Mouse (Mus musculus): ENCODE data around the gene Trim34a. TPM values are rescaled to one million over a fixed set of nuclear protein-coding genes. Genes with fewer than 3 reads are reported as not detected.

Gene Trim34a
- 10 to 100 TPM; 13.9 to 19.6 TPM for total RNA-seq (2023)

DNA sequence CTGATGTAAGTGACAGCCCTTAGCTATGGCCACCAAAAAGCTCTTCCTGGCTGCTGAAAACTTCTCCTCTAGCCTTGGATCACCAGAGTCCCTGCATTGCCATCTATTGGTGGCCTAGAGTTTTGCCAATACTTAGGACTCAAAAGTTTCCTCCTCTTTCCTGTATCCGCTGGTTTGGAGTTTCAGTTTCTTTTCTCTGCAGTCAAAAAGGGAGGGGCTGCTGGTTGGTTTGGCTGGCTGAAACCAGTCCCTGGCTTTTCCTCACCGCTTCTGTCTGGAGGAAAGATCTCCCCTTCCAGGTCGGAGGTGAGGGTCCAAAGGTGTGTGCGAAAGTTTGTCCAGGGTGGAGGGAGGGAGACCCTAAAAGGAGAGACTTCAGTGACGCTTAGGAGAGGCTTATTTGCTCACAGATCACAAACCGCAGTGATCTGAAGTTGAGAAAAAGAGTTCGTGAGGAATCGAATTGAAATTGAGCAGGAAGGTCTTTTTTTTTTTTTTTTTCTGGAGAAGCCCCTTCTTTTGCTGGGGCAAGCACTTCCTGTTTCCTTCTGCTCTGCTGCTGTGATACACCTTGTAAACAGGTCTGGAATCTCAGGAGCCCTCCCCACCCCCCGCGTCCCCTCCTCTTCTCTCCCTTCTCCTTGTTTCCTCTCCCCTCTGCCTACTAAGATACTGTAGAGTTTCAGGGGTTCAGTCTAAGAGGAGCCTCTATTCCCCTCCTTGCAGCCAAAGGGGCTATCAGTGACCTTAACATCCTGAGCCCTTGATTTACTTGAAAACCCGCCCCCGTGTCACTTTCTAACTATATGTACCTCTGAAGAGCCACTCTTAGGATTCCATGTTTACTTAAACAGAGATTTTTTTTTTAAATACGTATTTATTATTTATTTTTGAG, at the start of gene Trim34a:
Trim34a (plus strand) TSS at position 171 of the 895 bp plus-strand sequence.

GRCm38 (mm10) chr7:104195885-104196284, 48.4 kb upstream of the Trim34a start, which contains the start of gene Olfr649:
Olfr649 (minus strand) TSS chr7:104195985.

DNA sequence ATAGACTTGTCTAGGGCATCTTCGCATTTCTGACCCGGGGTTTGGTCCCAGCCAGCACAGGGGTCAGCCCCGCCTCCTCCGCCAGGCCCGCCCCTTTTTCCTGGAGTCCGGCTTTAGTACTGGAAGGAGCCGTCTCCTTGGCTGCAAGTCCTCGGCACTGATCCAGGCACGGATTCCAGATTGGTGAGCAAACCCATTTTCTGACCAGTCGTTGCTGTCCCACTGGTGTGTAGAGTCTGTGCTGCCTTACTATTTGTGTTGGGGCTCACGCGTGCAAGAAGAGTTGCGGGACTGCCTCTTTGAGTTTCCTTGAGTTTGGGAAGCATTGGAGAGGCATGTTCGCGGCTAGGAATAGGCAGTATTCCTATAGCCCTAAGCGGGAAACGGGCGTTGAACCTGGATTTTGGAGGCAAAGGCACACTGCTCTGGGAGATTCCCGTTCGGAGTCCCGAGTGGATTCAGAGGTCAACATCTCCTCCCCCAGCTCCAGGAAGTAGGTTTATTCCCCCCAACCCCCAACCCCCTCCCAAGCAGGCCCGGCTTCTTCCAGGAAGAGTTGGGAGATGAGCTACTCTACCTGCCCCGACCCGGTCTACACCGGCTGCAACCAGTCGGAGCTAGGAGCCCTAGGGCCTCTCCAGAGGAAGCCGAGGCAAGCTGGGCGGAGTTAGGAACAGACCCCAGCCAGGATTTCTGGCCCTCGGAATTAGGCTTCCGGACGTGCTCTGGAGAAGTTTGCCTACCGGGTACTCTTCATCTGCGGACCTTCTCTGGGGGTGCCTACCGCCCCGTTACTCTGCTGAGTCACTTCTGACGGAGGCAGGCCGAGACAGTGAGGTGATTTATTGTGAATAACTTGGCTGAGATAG, 25.3 kb upstream of the Trim34a start, which contains the start of gene Trim6:
Trim6 (plus strand) TSS at position 93 of the 869 bp plus-strand sequence.

GRCm38 (mm10) chr7:104287576-104288443, 43.6 kb downstream of the Trim34a start, which contains the start of gene Trim5:
Trim5 (minus strand) TSS chr7:104288094.

Other genes with a start within 250 kb of the Trim34a start
- gene Olfr638, start 245.7 kb upstream of the Trim34a start, total RNA-seq (2023): not detected
- under 1 TPM; 0.07 to 0.09 TPM for gene Olfr639, start 227.2 kb upstream of the Trim34a start, total RNA-seq (2023)
- gene Olfr640, start 218.9 kb upstream of the Trim34a start, total RNA-seq (2023): not detected
- not detected for gene Olfr641, start 209.0 kb upstream of the Trim34a start, total RNA-seq (2023)
- not detected for gene Olfr642, start 191.8 kb upstream of the Trim34a start, total RNA-seq (2023)
- gene 4930516K23Rik, start 183.0 kb upstream of the Trim34a start, total RNA-seq (2023): not detected
- not detected for gene Olfr644, start 172.6 kb upstream of the Trim34a start, total RNA-seq (2023)
- gene Olfr645, start 159.0 kb upstream of the Trim34a start, total RNA-seq (2023): not detected
- under 1 TPM in 1 of 2 experiments, not detected in 1; 0.13 TPM for gene Olfr646, start 139.6 kb upstream of the Trim34a start, total RNA-seq (2023)
- not detected for gene Ubqln5, start 114.6 kb upstream of the Trim34a start, total RNA-seq (2023)
- gene Olfr643, start 107.1 kb upstream of the Trim34a start, total RNA-seq (2023): not detected
- not detected for gene Ubqln3, start 101.2 kb upstream of the Trim34a start, total RNA-seq (2023)
- not detected for gene Ubqlnl, start 93.9 kb upstream of the Trim34a start, total RNA-seq (2023)
- not detected for gene Olfm5, start 79.6 kb upstream of the Trim34a start, total RNA-seq (2023)
- under 1 TPM; 0.13 to 0.22 TPM for gene Olfr648, start 61.1 kb upstream of the Trim34a start, total RNA-seq (2023)
- not detected for gene Olfr649, start 48.5 kb upstream of the Trim34a start, total RNA-seq (2023)
- 1 to 10 TPM; 1.6 TPM for gene Trim6, start 25.7 kb upstream of the Trim34a start, total RNA-seq (2023)
- 10 to 100 TPM; 11.2 to 12.9 TPM for gene Trim5, start 43.6 kb downstream of the Trim34a start, total RNA-seq (2023)
- gene Trim12a, start 71.0 kb downstream of the Trim34a start, total RNA-seq (2023): 10 to 100 TPM; 47.0 to 57.4 TPM
- gene Trim34b, start 85.0 kb downstream of the Trim34a start, total RNA-seq (2023): under 1 TPM; 0.68 to 0.79 TPM
- 10 to 100 TPM; 26.0 to 29.6 TPM for gene Trim12c, start 108.9 kb downstream of the Trim34a start, total RNA-seq (2023)
- gene Trim30b, start 125.4 kb downstream of the Trim34a start, total RNA-seq (2023): 10 to 100 TPM; 50.6 to 69.0 TPM
- gene Trim30c, start 156.4 kb downstream of the Trim34a start, total RNA-seq (2023): under 1 TPM; 0.33 to 0.86 TPM
- 10 to 100 TPM; 40.5 to 56.3 TPM for gene Trim30a, start 220.7 kb downstream of the Trim34a start, total RNA-seq (2023)